Mouse (Mus musculus): Measurements from ENCODE around the gene Wfdc5. TPM values are rescaled to one million over a fixed set of nuclear protein-coding genes. Genes with fewer than 3 reads are reported as not detected.

Wfdc5 gene
- polyA plus RNA-seq, 1 experiment from 2014 or later = not detected

DNA sequence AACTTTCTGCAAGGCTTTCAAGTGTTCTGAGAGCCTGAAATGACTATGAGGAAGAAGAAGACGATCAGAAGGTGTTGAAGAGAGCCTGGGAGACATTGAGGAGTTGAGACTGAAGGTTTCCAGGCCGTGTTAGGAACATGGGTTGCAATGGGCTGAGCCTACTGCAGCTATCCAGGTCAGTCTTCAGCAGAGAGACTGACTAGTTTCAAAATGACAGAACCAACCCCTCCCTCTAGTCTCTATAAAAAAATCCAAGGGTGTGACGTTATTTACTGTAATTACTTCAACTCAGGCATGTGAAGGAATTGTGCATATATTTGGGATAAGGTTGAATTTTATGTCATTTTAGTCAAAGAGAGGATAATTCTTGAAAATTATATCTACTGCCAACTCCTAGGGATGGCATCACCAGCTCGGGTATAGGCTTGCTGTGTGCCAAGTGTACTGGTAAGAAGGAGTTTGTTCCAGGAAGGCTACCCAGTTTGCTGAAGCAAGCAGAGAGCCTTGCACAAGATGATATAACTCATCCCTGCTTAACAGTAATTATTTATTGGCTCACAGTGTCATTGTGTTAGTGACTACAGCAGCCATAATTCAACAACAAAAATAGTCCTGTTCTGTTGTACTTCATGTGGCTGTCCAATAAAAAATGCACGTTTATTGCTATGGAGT, 12.6 kb upstream of the Wfdc5 start:
- DNase-seq = no peak
- WGBS (ENCODE audit: insufficient replicate concordance) = 53% methylated on average over 5 of the region's 5 CpGs
- ATAC-seq (ENCODE audit: low read depth) = no peak

DNA sequence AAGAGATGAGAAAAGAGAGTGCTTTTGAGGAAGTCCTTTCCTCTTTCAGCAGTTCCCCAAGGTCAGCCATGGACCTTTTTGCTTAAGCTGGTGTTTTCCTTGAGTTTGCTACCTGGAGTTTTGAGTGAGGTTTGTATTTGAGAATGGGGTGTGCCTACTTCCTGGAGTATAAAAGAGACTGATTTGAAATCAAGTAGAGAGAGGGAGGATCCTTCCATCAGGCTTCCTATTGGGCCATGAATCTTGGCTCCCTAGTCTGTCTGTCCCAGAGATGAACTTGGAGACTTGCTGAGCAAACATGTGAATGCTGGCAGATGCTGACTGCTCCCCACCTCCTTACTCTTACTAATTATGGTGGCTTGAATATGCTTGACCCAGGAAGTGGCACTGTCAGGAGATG, 9.7 kb upstream of the Wfdc5 start:
- Histone ChIP-seq H3K27ac (no peak overlapping the region), H3K36me3 (no peaks in the 10 kb centered on the region), H3K27me3 (no peaks in the 10 kb centered on the region), H3K4me3 (replicated peaks) (no peak overlapping the region), H3K4me2 (no peak overlapping the region), H3K9me3 (replicated peaks) (no peaks in the 10 kb centered on the region), H3K9ac (no peak overlapping the region), H3K4me1 (replicated peaks) (no peaks in the 10 kb centered on the region)
- DNase-seq = no peak
- ATAC-seq (ENCODE audit: low read depth) = no peak

More for the DNA sequence above, 12.6 kb upstream of the Wfdc5 start:
- Histone ChIP-seq H3K27ac (no peak overlapping the region), H3K4me1 (replicated peaks) (no peaks in the 10 kb centered on the region), H3K4me2 (no peak overlapping the region), H3K9ac (no peak overlapping the region), H3K27me3 (no peaks in the 10 kb centered on the region), H3K4me3 (replicated peaks) (no peak overlapping the region), H3K36me3 (no peaks in the 10 kb centered on the region), H3K9me3 (replicated peaks) (no peaks in the 10 kb centered on the region)

DNA sequence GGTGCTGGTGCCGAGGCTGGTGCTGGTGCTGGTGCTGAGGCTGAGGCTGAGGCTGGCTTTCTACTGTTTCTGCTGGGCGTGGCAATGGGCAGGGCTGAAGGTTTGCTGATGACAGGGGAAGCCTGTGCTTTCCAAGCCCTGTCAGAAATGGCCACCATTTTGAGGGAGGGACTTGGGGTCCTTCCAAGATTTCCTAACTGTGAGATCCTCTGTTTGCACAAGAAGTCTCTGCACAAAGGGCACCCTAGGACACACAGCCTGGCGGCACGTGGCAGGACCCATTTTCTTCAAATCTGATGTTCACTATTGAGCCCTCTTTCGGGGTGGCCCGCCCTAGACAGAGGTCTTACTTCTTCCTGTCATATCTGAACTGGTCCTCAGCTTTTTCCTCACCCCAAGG, 8.0 kb upstream of the Wfdc5 start, which contains the start of gene Wfdc12:
Gene Wfdc12, minus strand, starts transcription at position 33 of the 400 bp plus-strand sequence.
- H3K36me3 ChIP-seq = no peaks in the 10 kb centered on the region
- H3K4me2 ChIP-seq = no peak within 1 kb of the TSS
- 60% methylated on average over 6 of the region's 6 CpGs for WGBS (ENCODE audit: insufficient replicate concordance)
- H3K27me3 ChIP-seq = no peaks in the 10 kb centered on the region
- no peak within 1 kb of the TSS for H3K27ac ChIP-seq
- H3K4me1 ChIP-seq (replicated peaks) = no peaks in the 10 kb centered on the region
- ATAC-seq (ENCODE audit: low read depth) (no peak), DNase-seq (no peak)
- H3K9me3 ChIP-seq (replicated peaks) = no peaks in the 10 kb centered on the region
- no peak within 1 kb of the TSS for H3K9ac ChIP-seq
- H3K4me3 ChIP-seq (replicated peaks) = no peak within 1 kb of the TSS

DNA sequence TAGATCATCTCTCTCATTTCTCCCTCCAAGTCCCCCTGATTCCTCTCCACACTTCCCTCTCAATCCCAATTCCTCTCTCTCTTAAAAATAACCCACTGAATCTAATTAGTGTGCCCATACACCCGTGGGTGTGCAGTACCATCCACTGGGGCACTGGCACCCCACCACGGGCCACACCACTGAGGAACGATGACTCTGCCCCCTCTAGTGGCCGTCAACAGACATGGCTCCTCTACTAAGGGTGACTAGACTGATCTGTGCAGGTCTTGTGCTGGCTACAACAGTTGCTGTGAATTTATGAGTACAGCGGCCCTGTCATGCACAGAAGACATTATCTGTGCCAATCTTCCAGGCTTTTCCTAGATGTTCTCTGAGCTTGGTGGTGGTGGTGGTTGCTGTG, 6.2 kb upstream of the Wfdc5 start:
- Histone ChIP-seq H3K27ac (no peak overlapping the region), H3K9ac (no peak overlapping the region), H3K9me3 (replicated peaks) (no peaks in the 10 kb centered on the region), H3K4me2 (no peak overlapping the region), H3K4me1 (replicated peaks) (no peaks in the 10 kb centered on the region), H3K36me3 (no peaks in the 10 kb centered on the region), H3K27me3 (0 out of 2 replicates have a peak, but pooled peaks cover 5% of the 10 kb centered on the region), H3K4me3 (replicated peaks) (no peak overlapping the region)
- DNase-seq (no peak), ATAC-seq (ENCODE audit: low read depth) (peak; percentile 47; the same call in 1 of the 2 replicates)
- 16% methylated on average over 5 of the region's 5 CpGs for WGBS (ENCODE audit: insufficient replicate concordance)

DNA sequence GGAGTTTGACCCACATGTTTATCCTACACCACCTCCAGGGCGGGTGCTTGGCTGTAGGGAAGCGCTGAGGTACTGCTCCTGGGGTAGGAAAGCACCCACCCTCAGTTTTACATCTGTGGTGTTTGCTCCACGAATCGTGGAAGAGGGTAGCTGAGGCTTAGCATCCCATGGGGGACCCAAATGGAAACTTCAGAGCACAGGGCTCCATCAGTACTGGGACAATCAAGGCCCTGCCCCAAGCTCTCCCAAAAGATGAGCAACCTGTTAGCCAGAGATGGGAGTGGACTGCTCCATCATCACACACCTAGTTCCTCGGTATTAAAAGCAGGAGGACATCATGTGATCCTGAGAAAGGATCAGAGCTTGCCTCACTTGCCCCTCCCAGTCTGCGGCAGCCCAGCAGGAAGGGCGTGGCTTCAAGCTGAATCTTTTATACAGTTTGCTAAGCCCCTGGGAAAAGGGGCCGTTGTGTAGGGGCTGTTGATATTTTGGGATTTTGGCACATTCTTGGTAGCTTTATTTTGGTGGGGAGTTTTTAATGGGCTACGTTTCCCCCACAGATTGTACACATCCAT, 1.7 kb upstream of the Wfdc5 start:
- no peak for ATAC-seq (ENCODE audit: low read depth)
- Histone ChIP-seq H3K27me3 (peaks cover 8% of the 10 kb centered on the region; the same call in 1 of the 2 replicates), H3K4me1 (replicated peaks) (no peaks in the 10 kb centered on the region)

DNA sequence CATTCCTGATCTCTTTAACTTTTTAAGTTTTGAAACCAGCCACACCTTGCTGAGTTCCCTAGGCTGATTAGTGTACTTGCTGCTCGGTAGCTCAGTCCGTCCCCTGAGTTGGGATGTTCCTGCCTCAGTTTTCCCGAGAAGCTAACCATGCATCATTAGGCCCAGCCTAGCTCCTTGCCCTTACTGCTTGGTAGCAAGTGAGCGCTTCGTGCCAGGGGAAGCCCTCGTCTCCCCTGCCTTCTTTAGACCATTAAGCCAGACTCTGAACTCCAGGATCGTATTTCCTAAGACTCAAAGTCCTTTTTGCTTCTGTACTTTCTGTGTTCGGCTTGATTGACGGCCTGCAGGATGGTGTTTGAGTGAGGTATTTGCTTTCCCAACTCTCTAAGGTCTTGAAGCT, 798 bp upstream of the Wfdc5 start:
- Histone ChIP-seq H3K4me3 (replicated peaks) (no peak overlapping the region), H3K4me2 (no peak overlapping the region), H3K27ac (no peak overlapping the region), H3K9me3 (replicated peaks) (no peaks in the 10 kb centered on the region), H3K4me1 (replicated peaks) (no peaks in the 10 kb centered on the region), H3K9ac (no peak overlapping the region), H3K36me3 (no peaks in the 10 kb centered on the region), H3K27me3 (peaks cover 11% of the 10 kb centered on the region; the same call in 1 of the 2 replicates)
- DNase-seq (no peak), ATAC-seq (ENCODE audit: low read depth) (no peak)
- 51% methylated on average over 9 of the region's 9 CpGs for WGBS (ENCODE audit: insufficient replicate concordance)

More for the DNA sequence above, 1.7 kb upstream of the Wfdc5 start:
- Histone ChIP-seq H3K4me3 (replicated peaks) (no peak overlapping the region), H3K27ac (no peak overlapping the region), H3K36me3 (no peaks in the 10 kb centered on the region), H3K4me2 (no peak overlapping the region), H3K9me3 (replicated peaks) (no peaks in the 10 kb centered on the region), H3K9ac (no peak overlapping the region)
- DNase-seq = no peak
- 24% methylated on average over 9 of the region's 9 CpGs for WGBS (ENCODE audit: insufficient replicate concordance)

DNA sequence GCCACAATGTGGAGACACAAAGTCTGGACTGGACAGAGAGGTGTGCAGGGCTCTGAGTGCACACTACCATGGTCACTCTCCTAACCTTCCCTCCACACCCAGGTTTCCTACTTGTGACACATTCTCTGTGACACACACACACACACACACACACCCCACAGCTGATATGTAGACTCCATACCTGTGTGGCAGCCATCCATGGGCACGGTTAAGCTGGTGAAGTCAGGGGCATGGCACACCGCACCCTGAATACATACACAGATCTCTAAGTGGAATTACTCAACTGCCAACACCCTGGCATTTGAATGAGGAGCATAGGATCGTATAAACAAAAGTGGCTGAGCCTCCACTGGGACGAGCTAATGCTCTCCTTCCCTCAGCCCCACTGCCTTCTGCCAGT, 1.8 kb downstream of the Wfdc5 start:
- Histone ChIP-seq H3K36me3 (no peaks in the 10 kb centered on the region), H3K4me3 (replicated peaks) (no peak overlapping the region), H3K27ac (no peak overlapping the region), H3K4me2 (no peak overlapping the region), H3K27me3 (peaks cover 12% of the 10 kb centered on the region; the same call in 1 of the 2 replicates), H3K9me3 (replicated peaks) (no peaks in the 10 kb centered on the region), H3K9ac (no peak overlapping the region), H3K4me1 (replicated peaks) (no peaks in the 10 kb centered on the region)
- DNase-seq (no peak), ATAC-seq (ENCODE audit: low read depth) (no peak)
- WGBS (ENCODE audit: insufficient replicate concordance) = 76% methylated on average over 4 of the region's 4 CpGs

DNA sequence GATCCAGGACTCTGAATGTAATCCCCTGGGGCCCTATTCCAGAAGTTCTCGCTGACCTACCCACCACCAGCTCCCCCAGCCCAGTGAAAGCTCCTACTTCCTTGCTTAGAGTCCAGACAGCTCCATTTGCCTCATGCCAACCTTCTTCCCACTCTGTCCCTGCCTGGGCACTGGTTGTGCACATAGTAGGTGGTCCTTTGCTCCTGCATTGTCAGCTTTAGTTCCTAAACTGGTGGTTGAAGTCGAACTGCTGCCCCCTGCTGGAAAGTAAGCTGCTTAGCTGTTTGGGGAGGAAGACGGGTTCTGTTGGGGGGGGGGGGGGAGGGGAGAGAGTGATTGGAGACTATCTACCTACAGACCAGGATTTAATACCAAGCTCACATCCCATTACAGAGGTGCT, 2.4 kb downstream of the Wfdc5 start:
- DNase-seq (no peak), ATAC-seq (ENCODE audit: low read depth) (no peak)
- Histone ChIP-seq H3K9ac (no peak overlapping the region), H3K27ac (no peak overlapping the region), H3K4me2 (no peak overlapping the region), H3K36me3 (no peaks in the 10 kb centered on the region), H3K27me3 (peaks cover 12% of the 10 kb centered on the region; the same call in 1 of the 2 replicates), H3K4me3 (replicated peaks) (no peak overlapping the region), H3K9me3 (replicated peaks) (no peaks in the 10 kb centered on the region), H3K4me1 (replicated peaks) (no peaks in the 10 kb centered on the region)
- WGBS (ENCODE audit: insufficient replicate concordance) = 24% methylated on average over 3 of the region's 3 CpGs

DNA sequence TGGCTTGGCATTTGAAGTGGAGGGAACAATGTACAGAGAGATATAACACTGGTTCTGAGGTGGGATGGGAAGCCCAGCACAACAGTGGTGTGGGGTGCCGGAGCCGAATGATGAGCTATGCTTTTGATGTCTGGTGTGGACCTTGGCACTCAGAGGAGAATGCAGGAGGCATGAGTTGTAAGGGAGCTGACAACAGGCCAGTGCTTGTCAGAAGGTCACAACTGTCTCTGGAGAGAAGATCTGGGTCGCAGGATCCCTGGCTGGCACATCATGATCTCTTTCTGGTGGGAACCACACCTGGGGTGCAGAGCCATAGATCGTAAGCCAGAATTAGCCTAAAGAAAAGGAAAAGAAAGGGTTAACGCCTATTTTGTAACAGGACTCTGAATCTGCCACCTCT, 4.7 kb downstream of the Wfdc5 start:
- ATAC-seq (ENCODE audit: low read depth) (no peak), DNase-seq (no peak)
- Histone ChIP-seq H3K27me3 (peaks cover 16% of the 10 kb centered on the region), H3K4me3 (replicated peaks) (no peak overlapping the region), H3K4me1 (replicated peaks) (no peaks in the 10 kb centered on the region), H3K27ac (no peak overlapping the region), H3K9ac (no peak overlapping the region), H3K4me2 (no peak overlapping the region), H3K36me3 (no peaks in the 10 kb centered on the region), H3K9me3 (replicated peaks) (no peaks in the 10 kb centered on the region)
- 69% methylated on average over 5 of the region's 5 CpGs for WGBS (ENCODE audit: insufficient replicate concordance)

DNA sequence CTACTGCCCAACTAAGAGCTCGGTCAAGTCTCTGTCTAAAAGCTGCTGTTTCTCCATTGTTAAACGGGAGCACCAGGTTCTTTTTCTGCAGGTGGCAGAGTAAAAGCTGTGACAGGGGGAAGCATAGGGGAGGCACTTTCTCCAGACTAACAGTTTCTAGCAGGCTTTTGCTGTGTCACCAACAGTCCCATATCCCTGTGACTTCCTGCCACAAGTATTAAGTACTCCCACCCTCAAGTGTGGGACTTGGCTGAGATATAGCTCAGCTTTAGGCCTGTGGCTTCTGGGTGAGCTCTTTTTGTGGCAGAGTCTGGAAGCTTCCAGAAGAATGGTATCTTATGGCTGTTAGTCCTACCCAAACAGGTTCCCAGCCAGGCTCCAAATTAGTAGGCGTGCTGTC, 6.7 kb downstream of the Wfdc5 start:
- no peak overlapping the region for H3K4me2 ChIP-seq
- peaks cover 32% of the 10 kb centered on the region for H3K27me3 ChIP-seq
- DNase-seq = no peak
- WGBS (ENCODE audit: insufficient replicate concordance) = 53% methylated on average over 3 of the region's 3 CpGs
- ATAC-seq (ENCODE audit: low read depth) = no peak
- no peaks in the 10 kb centered on the region for H3K4me1 ChIP-seq (replicated peaks)
- H3K27ac ChIP-seq = no peak overlapping the region
- H3K36me3 ChIP-seq = no peaks in the 10 kb centered on the region
- H3K9ac ChIP-seq = no peak overlapping the region
- H3K9me3 ChIP-seq (replicated peaks) = no peaks in the 10 kb centered on the region
- H3K4me3 ChIP-seq (replicated peaks) = no peak overlapping the region

DNA sequence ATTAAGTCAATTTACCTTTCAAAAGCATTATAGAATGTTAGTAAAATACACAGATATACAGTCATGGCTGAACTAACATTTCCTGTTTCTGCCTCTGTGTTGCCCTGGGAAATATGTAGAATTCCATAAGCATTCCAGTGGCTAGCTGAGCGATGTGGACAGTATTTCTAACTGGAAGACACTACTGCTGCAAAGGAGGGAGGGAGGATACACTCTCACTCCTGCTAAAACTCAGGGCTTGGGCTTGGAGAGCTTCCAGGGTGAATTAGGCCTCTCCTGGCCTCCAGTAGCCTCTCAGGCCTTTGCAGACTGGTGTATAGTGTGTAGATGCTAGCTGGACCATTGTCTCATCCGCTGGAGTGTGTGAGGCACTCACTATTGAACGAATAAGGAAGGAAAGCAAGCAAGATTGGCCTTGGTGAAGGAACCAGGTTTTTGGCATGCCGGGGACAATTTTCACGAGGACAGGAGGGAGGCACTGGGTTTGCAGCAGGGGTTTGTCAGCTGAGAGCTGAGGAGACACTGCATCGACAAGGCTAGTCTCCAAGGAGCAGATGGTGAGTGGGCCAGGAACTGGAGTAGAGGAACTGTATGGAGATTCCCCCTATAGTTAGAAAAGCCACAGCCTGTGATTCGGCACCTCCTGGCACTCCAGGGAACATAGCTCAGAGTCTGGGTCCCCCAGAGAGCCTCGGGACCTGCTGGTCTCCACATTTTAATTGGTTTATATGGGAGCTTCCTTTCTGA, 7.7 kb downstream of the Wfdc5 start:
- no peak for DNase-seq
- peaks cover 42% of the 10 kb centered on the region for H3K27me3 ChIP-seq

More for the DNA sequence above, 7.7 kb downstream of the Wfdc5 start:
- Histone ChIP-seq H3K4me3 (replicated peaks) (no peak overlapping the region), H3K4me2 (no peak overlapping the region), H3K36me3 (no peaks in the 10 kb centered on the region), H3K9me3 (replicated peaks) (no peaks in the 10 kb centered on the region), H3K9ac (no peak overlapping the region), H3K27ac (no peak overlapping the region), H3K4me1 (replicated peaks) (no peaks in the 10 kb centered on the region)
- ATAC-seq (ENCODE audit: low read depth) = no peak
- WGBS (ENCODE audit: insufficient replicate concordance) = 59% methylated on average over 8 of the region's 8 CpGs
